Mouse (Mus musculus): ENCODE measurements around the gene Creb3.

Creb3 gene

DNA sequence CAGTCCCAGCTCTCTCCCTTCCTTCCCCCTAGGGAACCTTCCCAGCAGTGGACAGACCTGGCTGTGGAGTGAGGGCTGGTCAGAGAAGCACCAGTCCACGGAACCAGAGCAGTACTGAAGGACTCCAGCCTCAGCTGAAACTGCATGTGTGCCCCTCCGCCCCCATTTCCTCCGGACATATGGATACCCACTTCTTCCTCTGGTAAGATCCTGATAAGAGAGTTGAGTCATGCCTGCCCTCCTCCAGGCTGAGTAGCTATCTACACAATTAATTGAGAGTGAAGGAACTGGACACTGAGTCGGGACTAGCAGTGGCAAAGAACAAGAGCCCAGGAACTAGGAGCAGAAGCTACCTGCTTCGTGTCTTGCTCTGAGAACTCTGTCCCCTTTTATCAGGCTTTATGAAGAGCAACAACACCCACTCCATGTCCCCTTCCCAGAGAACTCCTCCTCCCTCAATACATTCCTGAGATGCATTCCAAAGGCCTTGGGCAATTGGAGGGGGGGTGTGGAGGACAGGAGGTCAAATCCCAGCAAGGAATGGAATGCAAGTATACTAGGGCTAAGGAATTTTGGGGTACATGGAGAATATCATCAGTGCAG, 4.0 kb upstream of the Creb3 start:
- in situ Hi-C loops (cut with MboI, MseI), result no loop called here

- in situ Hi-C loops (cut with MboI, MseI), result no loop called here
These were observed 3.3 kb upstream of the Creb3 start for GRCm38 (mm10) chr4:43558631-43559356.

DNA sequence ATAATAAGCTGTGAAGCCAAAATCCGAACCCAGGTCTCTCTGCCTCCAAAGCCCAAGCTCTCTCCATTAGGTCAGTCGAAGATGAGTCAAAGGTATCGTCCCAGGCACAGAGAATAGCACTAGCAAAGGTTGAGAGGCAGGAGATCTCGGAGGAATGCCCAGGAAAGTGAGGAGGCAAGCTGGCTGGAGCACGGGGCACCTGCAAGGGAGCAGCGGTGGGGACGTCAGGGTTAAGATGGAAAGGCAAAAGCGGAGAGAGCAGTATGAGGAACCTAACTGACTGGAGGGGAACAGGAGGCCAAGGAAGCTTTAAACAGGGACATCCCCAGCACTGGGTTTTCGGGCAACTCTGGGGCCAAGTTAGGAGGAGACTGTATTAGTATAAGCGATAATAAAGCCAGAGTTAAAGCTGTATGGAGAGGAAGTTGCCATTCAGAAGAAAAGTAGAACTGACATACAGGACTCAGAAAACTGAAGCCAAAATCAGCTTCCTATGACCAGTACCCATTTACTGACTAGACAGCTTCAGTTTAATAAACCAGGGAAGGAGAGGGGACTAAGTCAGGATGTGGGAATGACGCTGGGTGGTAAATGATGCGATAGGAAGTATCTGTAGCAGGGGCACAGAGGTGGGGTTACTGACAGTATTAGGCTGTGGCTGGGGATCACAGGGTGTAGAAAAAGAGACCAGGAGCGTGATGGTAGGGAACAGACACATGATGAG, 2.5 kb upstream of the Creb3 start:
- in situ Hi-C loops (cut with MboI, MseI), result loop anchor here (10.0 kb wide), 2 partner anchors 535 to 1545 kb away; partner anchors contain the start of genes Pigo and Tomm5

- in situ Hi-C loops (cut with MboI, MseI), result loop anchor here (10.0 kb wide), 2 partner anchors 535 to 1545 kb away; partner anchors contain the start of genes Pigo and Tomm5
These were observed 1.9 kb upstream of the Creb3 start for GRCm38 (mm10) chr4:43560243-43560611.

DNA sequence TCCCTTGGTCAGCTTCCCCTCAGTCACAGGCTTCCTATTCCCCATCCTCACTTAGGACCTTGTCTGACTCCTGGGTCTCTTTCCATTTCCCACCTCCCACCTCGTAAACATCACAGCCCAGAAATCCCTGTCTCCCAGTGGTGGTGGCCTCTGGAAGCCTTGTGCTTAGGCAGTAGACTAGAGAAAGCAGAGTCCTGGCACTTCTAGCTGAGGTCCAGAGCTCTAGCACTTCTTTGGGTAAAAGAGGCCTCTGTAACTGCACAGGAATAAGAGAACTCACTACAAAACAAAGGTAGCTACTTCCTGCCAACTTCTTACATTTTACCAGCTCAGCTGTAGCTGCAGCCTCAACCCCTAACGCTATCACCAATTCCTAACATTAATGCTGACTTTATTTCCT, 1.2 kb upstream of the Creb3 start:
- in situ Hi-C loops (cut with MboI, MseI), result loop anchor here (10.0 kb wide), 2 partner anchors 536 to 1544 kb away; partner anchors contain the start of genes Pigo and Tomm5

DNA sequence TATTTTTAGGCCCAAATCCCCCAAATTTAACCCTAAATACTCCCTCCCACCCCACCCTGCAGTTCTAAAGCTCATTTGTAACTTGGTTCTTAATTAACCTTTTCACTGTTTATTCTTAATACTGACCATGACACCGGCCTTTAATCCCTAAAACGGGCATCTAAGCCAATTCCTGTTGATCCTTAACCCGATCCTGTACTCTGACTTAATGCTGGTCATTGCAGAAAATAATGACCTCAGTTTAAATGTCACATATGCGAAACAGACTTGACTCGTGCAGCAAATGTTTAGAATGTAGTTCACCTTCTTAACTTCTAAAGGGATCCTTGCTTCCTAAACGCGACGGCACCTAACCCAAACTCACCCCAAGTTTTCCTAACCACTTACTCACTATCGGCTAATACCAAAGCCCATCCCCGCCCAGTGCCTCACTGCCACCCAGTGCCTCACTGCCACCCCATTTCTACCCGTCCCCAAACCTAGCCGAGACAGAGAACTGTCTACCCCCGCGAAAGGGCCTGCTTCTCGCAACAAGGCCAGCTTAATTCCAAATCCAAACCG, 616 bp upstream of the Creb3 start:
- in situ Hi-C loops (cut with MboI, MseI), result loop anchor here (10.0 kb wide), 2 partner anchors 537 to 1543 kb away; partner anchors contain the start of genes Pigo and Tomm5

GRCm38 (mm10) chr4:43562769-43563600, 853 bp downstream of the Creb3 start:
- in situ Hi-C loops (cut with MboI, MseI), result loop anchor here (10.0 kb wide), 2 partner anchors 538 to 1542 kb away; partner anchors contain the start of genes Pigo and Tomm5

- in situ Hi-C loops (cut with MboI, MseI), result loop anchor here (10.0 kb wide), 2 partner anchors 539 to 1541 kb away; partner anchors contain the start of genes Pigo and Tomm5
These were observed 1.4 kb downstream of the Creb3 start for GRCm38 (mm10) chr4:43563601-43563875.

- in situ Hi-C loops (cut with MboI, MseI), result loop anchor here (10.0 kb wide), 2 partner anchors 539 to 1541 kb away; partner anchors contain the start of genes Pigo and Tomm5
These were observed 2.1 kb downstream of the Creb3 start for GRCm38 (mm10) chr4:43564231-43564630.

GRCm38 (mm10) chr4:43567140-43567539, 5.0 kb downstream of the Creb3 start:
- in situ Hi-C loops (cut with MboI, MseI), result loop anchor here (10.0 kb wide), 2 partner anchors 542 to 1538 kb away; partner anchors contain the start of genes Pigo and Tomm5

DNA sequence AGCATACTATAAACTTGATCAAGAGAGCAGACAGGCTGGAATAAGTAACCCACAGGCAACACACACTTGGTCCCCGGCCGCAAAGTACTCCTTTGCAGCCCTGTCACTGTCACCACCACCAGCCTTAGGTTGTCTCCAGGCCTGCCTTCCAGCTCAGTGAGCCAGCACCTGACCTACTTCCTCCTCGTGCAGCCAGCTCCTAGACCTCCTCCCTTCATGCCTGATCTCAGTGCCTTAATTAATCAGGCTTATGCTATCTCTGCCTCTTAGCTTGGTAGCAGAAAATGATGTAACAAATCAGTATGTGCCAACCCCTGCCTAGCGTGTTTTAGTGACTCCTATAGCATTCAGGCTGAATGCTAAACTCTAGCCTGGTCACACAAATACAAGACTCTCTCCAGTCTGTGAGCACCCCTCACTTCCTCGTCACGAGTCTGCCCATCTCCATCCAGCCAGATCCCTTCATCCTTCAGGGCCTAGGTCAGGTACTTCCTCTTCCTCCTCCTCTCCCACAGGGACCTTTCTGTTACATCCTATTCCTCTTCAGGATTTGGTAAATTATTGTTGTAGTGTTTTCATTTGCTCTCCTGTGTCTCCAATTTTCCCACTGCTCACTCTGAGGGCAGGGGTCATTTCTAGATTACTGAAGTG, 9.4 kb downstream of the Creb3 start:
- in situ Hi-C loops (cut with MboI, MseI), result no loop called here

DNA sequence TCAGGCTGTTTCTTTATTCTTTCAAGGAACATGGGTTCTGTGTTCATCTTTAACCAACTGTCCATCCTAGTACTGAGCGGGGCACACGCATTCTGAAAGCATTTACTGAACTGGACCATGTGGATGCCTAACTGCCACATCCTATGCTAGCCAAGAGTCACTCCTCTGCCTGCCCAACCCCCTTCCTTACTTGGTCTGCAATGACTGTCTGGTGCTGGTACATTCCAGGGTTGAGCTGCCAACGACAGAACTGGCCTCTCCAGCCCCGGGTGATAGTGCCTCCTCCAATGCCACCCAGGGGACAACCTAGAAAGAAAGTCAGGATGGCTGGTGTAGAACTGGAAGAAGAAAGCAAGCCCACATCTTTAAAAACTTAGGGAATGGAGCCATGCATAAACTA, 11.4 kb downstream of the Creb3 start:
- in situ Hi-C loops (cut with MboI, MseI), result no loop called here

DNA sequence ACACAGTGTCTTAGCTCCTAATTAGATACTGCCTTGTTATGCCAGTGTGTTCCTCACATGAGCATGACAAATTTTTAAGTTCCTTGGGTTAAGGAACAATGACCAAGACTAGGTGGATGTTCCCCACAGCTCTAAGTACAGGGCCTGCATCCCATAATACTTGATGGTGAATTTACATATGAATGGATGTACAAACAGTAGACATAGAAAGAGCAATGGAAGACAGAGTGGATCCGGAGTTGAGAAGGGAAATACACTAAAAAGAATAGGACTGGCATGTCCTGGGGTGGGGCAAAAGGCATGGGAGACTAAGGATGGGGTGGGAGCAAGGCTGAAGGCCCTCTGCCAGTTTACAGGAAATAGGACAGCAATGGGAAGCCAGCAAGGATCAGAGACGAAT, 13.2 kb downstream of the Creb3 start:
- in situ Hi-C loops (cut with MboI, MseI), result loop anchor here (5.0 kb wide), 1 partner anchor 82 kb away; the partner anchor contains the start of gene Hint2

DNA sequence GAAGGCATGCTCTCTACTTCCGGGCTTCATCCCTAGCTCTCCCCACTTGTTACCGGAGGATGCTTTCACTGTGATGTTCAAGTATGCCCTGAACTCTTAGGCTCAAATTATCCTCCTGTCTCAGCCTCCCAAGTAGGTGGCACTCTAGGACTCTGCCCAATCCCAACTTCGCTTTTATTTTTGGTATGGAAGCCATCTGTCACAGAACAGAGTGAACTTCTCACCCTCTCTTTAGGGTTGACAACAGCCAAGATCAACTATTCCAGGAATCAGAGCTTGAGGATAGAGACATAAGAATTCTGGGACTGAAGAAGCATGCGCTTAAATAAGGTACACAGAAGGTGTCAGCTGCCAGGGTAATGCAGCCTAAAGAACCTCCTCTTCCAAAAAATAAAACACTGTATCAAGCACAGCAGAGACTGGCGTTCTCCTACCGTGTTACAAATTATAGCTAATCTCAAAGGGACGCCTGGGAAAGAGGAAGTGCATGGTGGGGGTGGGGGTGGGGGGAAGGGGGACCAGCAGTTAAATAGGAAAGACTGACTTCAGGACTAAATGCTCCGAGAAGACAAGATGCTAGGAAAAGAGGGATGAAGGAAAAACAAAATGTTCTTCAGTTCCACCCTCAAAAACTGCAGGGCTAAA, 15.2 kb downstream of the Creb3 start:
- in situ Hi-C loops (cut with MboI, MseI), result loop anchor here (5.0 kb wide), 1 partner anchor 80 kb away; the partner anchor contains the start of gene Hint2

GRCm38 (mm10) chr4:43578376-43579204, 16.5 kb downstream of the Creb3 start, which contains the start of the genes Rgp1 and Gba2:
Rgp1 (plus strand) TSS chr4:43578715.
Gba2 (minus strand) TSS chr4:43578873.
- in situ Hi-C loops (cut with MboI, MseI), result loop anchor here (5.0 kb wide), 1 partner anchor 79 kb away; the partner anchor contains the start of gene Hint2

DNA sequence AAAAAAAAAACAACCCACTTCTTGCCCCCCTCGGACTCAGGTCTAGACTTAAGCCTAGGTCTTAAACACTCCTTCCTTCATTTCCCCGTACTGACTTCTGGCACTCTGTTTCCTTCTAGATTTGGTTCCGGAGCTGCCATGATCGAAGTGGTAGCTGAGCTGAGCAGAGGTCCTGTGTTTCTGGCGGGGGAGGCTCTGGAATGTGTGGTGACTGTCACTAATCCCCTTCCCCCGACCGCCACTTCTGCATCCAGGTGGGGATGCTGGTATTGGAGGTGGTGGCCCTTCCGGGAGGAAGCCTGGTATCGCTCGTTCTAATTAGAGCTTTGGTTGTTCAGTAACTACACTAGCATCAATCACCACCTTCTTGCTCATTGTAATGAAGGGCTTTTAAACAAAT, 17.1 kb downstream of the Creb3 start:
- in situ Hi-C loops (cut with MboI, MseI), result loop anchor here (5.0 kb wide), 1 partner anchor 78 kb away; the partner anchor contains the start of gene Hint2

GRCm38 (mm10) chr4:43579731-43580130, 17.6 kb downstream of the Creb3 start:
- in situ Hi-C loops (cut with MboI, MseI), result loop anchor here (5.0 kb wide), 1 partner anchor 78 kb away; the partner anchor contains the start of gene Hint2

DNA sequence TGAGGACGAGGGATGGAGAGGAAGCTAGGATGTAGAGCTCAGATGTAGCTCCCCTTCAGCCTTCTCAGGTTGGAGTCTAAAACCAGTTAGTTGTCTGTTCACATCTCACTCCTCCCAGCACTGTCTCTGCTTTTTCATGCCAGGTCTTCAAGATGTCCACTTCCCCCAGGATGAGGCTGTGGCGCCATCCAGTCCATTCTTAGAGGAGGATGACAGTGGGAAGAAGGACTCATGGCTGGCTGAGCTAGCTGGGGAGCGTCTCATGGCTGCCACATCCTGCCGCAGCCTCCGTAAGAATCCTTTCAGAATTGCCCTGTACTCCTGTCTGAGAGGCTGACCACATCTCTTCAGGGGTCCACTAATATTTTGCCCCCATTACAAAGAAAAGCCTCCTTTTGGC, 18.6 kb downstream of the Creb3 start:
- in situ Hi-C loops (cut with MboI, MseI), result no loop called here

DNA sequence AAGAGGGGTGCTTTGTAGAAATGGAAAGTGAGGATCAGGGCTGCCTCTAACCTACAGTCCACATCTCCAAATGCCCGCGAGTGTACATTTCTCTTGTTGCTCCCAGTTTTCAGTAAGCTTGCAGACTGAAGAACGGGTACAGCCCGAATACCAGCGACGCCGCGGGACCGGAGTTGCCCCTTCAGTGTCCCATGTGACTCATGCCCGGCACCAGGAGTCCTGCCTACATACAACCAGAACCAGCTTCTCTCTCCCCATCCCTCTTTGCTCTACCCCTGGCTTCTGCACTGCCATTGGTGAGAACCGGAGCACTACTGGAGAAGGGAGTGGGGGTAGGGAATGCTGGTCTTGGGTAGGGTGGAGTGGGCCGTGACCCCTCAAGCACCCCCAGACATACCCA, 19.2 kb downstream of the Creb3 start:
- in situ Hi-C loops (cut with MboI, MseI), result no loop called here

All from T-helper 2 cell (primary cell).